Mouse (Mus musculus): ENCODE measurements around the gene Tcf3. TPM values are rescaled to one million over a fixed set of nuclear protein-coding genes. Genes with fewer than 3 reads are reported as not detected.
A peak's percentile ranks its signal among the peaks of the same experiment; 100 is the strongest.

Gene Tcf3
- total and polyA plus RNA-seq, 3 experiments, result 146 to 223 (median 207) TPM

- TF ChIP-seq NELFE (IDR thresholded peaks at IDR 0.05; ENCODE audit: low read depth, low read length) (peak; percentile 41; the same call in 1 of the 2 replicates), HCFC1 (IDR thresholded peaks at IDR 0.05; ENCODE audit: low read depth, low read length) (peak; percentile 10; the same call in 1 of the 2 replicates)
Observed at GRCm38 (mm10) chr10:80445898-80446601, 12.6 kb upstream of the Tcf3 start (continued).

GRCm38 (mm10) chr10:80445052-80445451 is 11.6 kb upstream of the Tcf3 start:
- H3K36me3 ChIP-seq (replicated peaks in 1 of 2; ENCODE audit: control insufficient read depth in 1 of 2, insufficient read depth in 1 of 2, low read length in 1 of 2), result no peaks in the 10 kb centered on the region
- no peak overlapping the region for H3K4me3 ChIP-seq (replicated peaks in 1 of 3; ENCODE audit: low read depth in 2 of 3, low read length in 2 of 3, poor library complexity in 1 of 3)
- peaks cover 19% of the 10 kb centered on the region for H3K27me3 ChIP-seq (replicated peaks)
- TF ChIP-seq CHD2 (IDR thresholded peaks at IDR 0.05; ENCODE audit: low read length) (peak; percentile 80), TCF12 (IDR thresholded peaks at IDR 0.05; ENCODE audit: low read depth, low read length) (0 out of 2 replicates have a peak, but pooled peaks have one; percentile 19), ETS1 (conservative IDR thresholded peaks at IDR 0.05; ENCODE audit: low read depth, low read length) (no peak), IRF4 (IDR thresholded peaks at IDR 0.05; ENCODE audit: low read depth, low read length) (0 out of 2 replicates have a peak, but pooled peaks have one; percentile 45)
- H3K4me2 ChIP-seq (ENCODE audit: insufficient read depth, low read depth, poor library complexity, severe bottlenecking), result peak overlapping the region; percentile 5; the same call in 1 of the 2 replicates
- H3K9ac ChIP-seq (ENCODE audit: insufficient read depth, low read depth), result 0 out of 2 replicates have a peak overlapping the region, but pooled peaks have one; percentile 2
- in situ Hi-C loops (cut with MboI; ENCODE audit: low pct_ligation_motif_present, low pct_unique_long_range_greater_than_20kb, low sequenced_read_pairs) (loop anchor here (5.0 to 25.0 kb wide), 3 partner anchors 62 to 242 kb away; partner anchors contain the start of gene Mknk2), dilution Hi-C loops (cut with MboI; ENCODE audit: extremely low pct_ligation_motif_present, extremely low pct_unique_long_range_greater_than_20kb, low sequenced_read_pairs) (no loop called here)
- no peaks in the 10 kb centered on the region for H3K79me2 ChIP-seq (replicated peaks; ENCODE audit: control insufficient read depth, extremely low read depth, insufficient read depth, poor library complexity, severe bottlenecking)
- peak; percentile 75 for DNase-seq (ENCODE audit: extremely low read depth)
- H3K9me3 ChIP-seq (replicated peaks; ENCODE audit: low read length), result peaks cover 1% of the 10 kb centered on the region
- peak overlapping the region; percentile 91 for H3K27ac ChIP-seq (ENCODE audit: insufficient read depth, low read depth)
- peaks cover 28 to 58% of the 10 kb centered on the region in 2 experiments for H3K4me1 ChIP-seq (ENCODE audit: control insufficient read depth in 1 of 2, insufficient read depth in 2 of 2)

GRCm38 (mm10) chr10:80444339-80445045 is 11.0 kb upstream of the Tcf3 start:
- H3K9ac ChIP-seq (ENCODE audit: insufficient read depth, low read depth), result 0 out of 2 replicates have a peak overlapping the region, but pooled peaks have one; percentile 2
- no peak for DNase-seq (ENCODE audit: extremely low read depth)
- no peaks in the 10 kb centered on the region for H3K79me2 ChIP-seq (replicated peaks; ENCODE audit: control insufficient read depth, extremely low read depth, insufficient read depth, poor library complexity, severe bottlenecking)
- peaks cover 30 to 64% of the 10 kb centered on the region in 2 experiments for H3K4me1 ChIP-seq (ENCODE audit: control insufficient read depth in 1 of 2, insufficient read depth in 2 of 2)
- no peak overlapping the region for H3K4me2 ChIP-seq (ENCODE audit: insufficient read depth, low read depth, poor library complexity, severe bottlenecking)
- no peak overlapping the region for H3K4me3 ChIP-seq (replicated peaks in 1 of 3; ENCODE audit: low read depth in 2 of 3, low read length in 2 of 3, poor library complexity in 1 of 3)
- peak overlapping the region; percentile 91 for H3K27ac ChIP-seq (ENCODE audit: insufficient read depth, low read depth)
- H3K9me3 ChIP-seq (replicated peaks; ENCODE audit: low read length), result no peaks in the 10 kb centered on the region
- peaks cover 19% of the 10 kb centered on the region for H3K27me3 ChIP-seq (replicated peaks)
- dilution Hi-C loops (cut with MboI; ENCODE audit: extremely low pct_ligation_motif_present, extremely low pct_unique_long_range_greater_than_20kb, low sequenced_read_pairs) (no loop called here), in situ Hi-C loops (cut with MboI; ENCODE audit: low pct_ligation_motif_present, low pct_unique_long_range_greater_than_20kb, low sequenced_read_pairs) (loop anchor here (5.0 to 25.0 kb wide), 3 partner anchors 63 to 243 kb away; partner anchors contain the start of gene Mknk2)
- no peaks in the 10 kb centered on the region for H3K36me3 ChIP-seq (replicated peaks in 1 of 2; ENCODE audit: control insufficient read depth in 1 of 2, insufficient read depth in 1 of 2, low read length in 1 of 2)
- TF ChIP-seq MAZ (IDR thresholded peaks at IDR 0.05; ENCODE audit: low read depth, low read length), result 0 out of 2 replicates have a peak, but pooled peaks have one; percentile 22
- TF ChIP-seq HCFC1 (IDR thresholded peaks at IDR 0.05; ENCODE audit: low read depth, low read length), result no peak
- TF ChIP-seq EP300 (IDR thresholded peaks at IDR 0.05; ENCODE audit: low read length), result peak; percentile 65
- TF ChIP-seq PAX5 (IDR thresholded peaks at IDR 0.05; ENCODE audit: low read length), result no peak
- no peak for TF ChIP-seq E2F4 (IDR thresholded peaks at IDR 0.05; ENCODE audit: insufficient replicate concordance, low read depth, low read length)
- peak; percentile 90 for TF ChIP-seq TCF12 (IDR thresholded peaks at IDR 0.05; ENCODE audit: low read depth, low read length)
- no peak; the same call in 1 of the 2 replicates for TF ChIP-seq BHLHE40 (IDR thresholded peaks at IDR 0.05; ENCODE audit: low read depth, low read length)
- TF ChIP-seq POLR2AphosphoS2 (IDR thresholded peaks at IDR 0.05; ENCODE audit: low read depth, low read length), result no peak
- TF ChIP-seq CHD2 (IDR thresholded peaks at IDR 0.05; ENCODE audit: low read length), result peak; percentile 77
- no peak for TF ChIP-seq TBP (conservative IDR thresholded peaks at IDR 0.05; ENCODE audit: low read depth, low read length)
- no peak for TF ChIP-seq GABPA (IDR thresholded peaks at IDR 0.05; ENCODE audit: insufficient replicate concordance, low read depth, low read length)
- no peak for TF ChIP-seq ZC3H11A (IDR thresholded peaks at IDR 0.05; ENCODE audit: low read depth, low read length)
- no peak for TF ChIP-seq POLR2A (IDR thresholded peaks at IDR 0.05; ENCODE audit: low read depth, low read length)
- TF ChIP-seq ZMIZ1 (IDR thresholded peaks at IDR 0.05; ENCODE audit: low read depth, low read length), result no peak
- TF ChIP-seq NELFE (IDR thresholded peaks at IDR 0.05; ENCODE audit: low read depth, low read length), result peak; percentile 52; the same call in 1 of the 2 replicates
- TF ChIP-seq RAD21 (IDR thresholded peaks at IDR 0.05; ENCODE audit: low read depth, low read length), result no peak
- TF ChIP-seq USF1 (IDR thresholded peaks at IDR 0.05; ENCODE audit: low read depth, low read length), result no peak
- TF ChIP-seq MAFK (IDR thresholded peaks at IDR 0.05; ENCODE audit: insufficient replicate concordance, low read length), result no peak
- no peak for TF ChIP-seq ZKSCAN1 (IDR thresholded peaks at IDR 0.05; ENCODE audit: borderline replicate concordance, low read depth, low read length)
- no peak for TF ChIP-seq JUND (conservative IDR thresholded peaks at IDR 0.05; ENCODE audit: low read depth, low read length)
- TF ChIP-seq IRF4 (IDR thresholded peaks at IDR 0.05; ENCODE audit: low read depth, low read length), result peak; percentile 14; the same call in 1 of the 2 replicates
- TF ChIP-seq USF2 (conservative IDR thresholded peaks at IDR 0.05; ENCODE audit: low read depth, low read length), result no peak
- TF ChIP-seq SMC3 (IDR thresholded peaks at IDR 0.05; ENCODE audit: low read depth, low read length), result no peak
- TF ChIP-seq JUN (IDR thresholded peaks at IDR 0.05; ENCODE audit: insufficient read depth, low read depth, low read length), result no peak

Measured in CH12.LX (cell line).